Mouse (Mus musculus) CD4-positive, CD25-positive, alpha-beta regulatory T cell, adult 4 months (primary cell): Measurements from ENCODE around the gene Vmn1r149. TPM values are rescaled to one million over a fixed set of nuclear protein-coding genes. Genes with fewer than 3 reads are reported as not detected.
"Not testable (repeated sequence)": the region's sequence is repeated elsewhere in the genome, so short reads cannot be mapped to it uniquely, and the experiment has no call there.

Experiments used
- ATAC-seq: one replicate; pipeline ENCODE4 v1.8.0; 2017
- polyA plus RNA-seq, 2 experiments: library from polyadenylated mRNA; unstranded; fragments of 100-300 nt; shearing (Covaris generic); gene quantifications; one replicate each; pipeline ENCODE4 v1.2.1; 2017

The Vmn1r149 gene
- polyA plus RNA-seq, result not detected

DNA sequence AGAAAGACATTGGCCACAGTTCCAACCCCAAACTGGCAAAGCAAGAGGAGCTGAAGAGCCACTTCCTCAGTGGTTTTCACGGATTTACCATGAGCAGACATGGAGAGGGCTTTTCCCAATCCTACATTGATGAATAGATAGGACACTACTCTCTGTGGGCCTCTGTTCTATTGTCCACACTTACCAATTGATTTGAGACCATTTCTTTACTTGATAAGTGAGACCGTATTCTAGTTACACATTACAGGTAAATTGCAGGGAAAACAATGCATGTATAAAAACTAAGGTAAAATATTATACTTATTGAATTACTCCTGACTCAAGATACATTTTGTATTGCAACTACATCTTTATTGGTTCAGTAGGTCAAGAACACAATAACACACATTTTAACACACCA, at the start of gene Vmn1r149:
Gene Vmn1r149, minus strand, starts transcription at position 101 of the 400 bp plus-strand sequence.
- not testable (repeated sequence) for ATAC-seq

DNA sequence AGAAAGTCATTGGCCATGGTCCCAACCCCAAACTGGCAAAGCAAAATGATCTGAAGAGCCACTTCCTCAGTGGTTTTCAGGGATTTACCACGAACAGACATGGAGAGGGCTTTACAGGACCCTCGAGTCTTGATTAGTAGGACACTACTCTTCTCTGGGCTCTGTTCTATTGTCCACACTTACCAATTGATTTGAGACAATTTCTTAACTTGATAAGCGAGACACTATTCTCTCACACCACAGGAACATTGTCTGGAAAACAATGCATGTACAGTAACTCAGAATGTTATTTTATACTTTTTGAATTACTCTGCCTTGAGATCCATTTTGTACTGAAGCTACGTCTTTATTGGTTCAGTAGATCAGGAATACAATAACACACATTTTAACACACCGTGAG, 25.9 kb upstream of the Vmn1r149 start, which contains the start of gene Gm10665:
Gene Gm10665, minus strand, starts transcription at position 101 of the 400 bp plus-strand sequence.
- ATAC-seq, result not testable (repeated sequence)

DNA sequence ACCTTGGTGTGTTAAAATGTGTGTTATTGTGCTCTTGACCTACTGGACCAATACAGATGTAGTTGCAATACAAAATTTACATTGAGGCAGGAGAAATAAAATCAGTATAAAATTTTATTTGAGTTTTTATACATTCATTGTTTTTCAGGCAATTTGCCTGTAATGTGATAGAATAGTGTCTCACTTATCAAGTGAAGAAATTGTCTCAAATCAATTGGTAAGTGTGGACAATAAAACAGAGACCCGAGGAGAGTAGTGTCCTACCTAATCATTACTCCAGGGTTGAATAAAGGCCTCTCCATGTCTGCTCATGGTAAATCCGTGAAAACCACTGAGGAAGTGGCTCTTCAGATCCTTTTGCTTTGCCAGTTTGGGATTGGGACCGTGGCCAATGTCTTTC, 24.7 kb downstream of the Vmn1r149 start, which contains the start of gene Vmn1r148:
Gene Vmn1r148, plus strand, starts transcription at position 301 of the 400 bp plus-strand sequence.
- ATAC-seq, result not testable (repeated sequence)

Other genes with a start within 250 kb of the Vmn1r149 start
- gene Vmn1r143, start 248.9 kb downstream of the Vmn1r149 start, polyA plus RNA-seq, result not detected
- not detected for gene Gm8653, start 237.0 kb downstream of the Vmn1r149 start, polyA plus RNA-seq
- not detected for gene Gm8453, start 208.7 kb downstream of the Vmn1r149 start, polyA plus RNA-seq
- gene Gm4187, start 108.5 kb downstream of the Vmn1r149 start, polyA plus RNA-seq, result not detected
- gene Gm8660, start 67.2 kb downstream of the Vmn1r149 start, polyA plus RNA-seq, result not detected
- gene Vmn1r148, start 24.6 kb downstream of the Vmn1r149 start, polyA plus RNA-seq, result not detected
- not detected for gene Gm10665, start 25.8 kb upstream of the Vmn1r149 start, polyA plus RNA-seq
- not detected for gene Vmn1r151, start 61.4 kb upstream of the Vmn1r149 start, polyA plus RNA-seq
- not detected for gene Vmn1r152, start 84.7 kb upstream of the Vmn1r149 start, polyA plus RNA-seq
- not detected for gene Gm8677, start 96.7 kb upstream of the Vmn1r149 start, polyA plus RNA-seq
- not detected for gene Gm4201, start 127.1 kb upstream of the Vmn1r149 start, polyA plus RNA-seq
- gene Gm4565, start 149.9 kb upstream of the Vmn1r149 start, polyA plus RNA-seq, result not detected
- not detected for gene Vmn1r155, start 219.8 kb upstream of the Vmn1r149 start, polyA plus RNA-seq